Mouse (Mus musculus) midbrain, embryonic 10.5 days (tissue): Measurements from ENCODE around the gene Etv2. TPM values are rescaled to one million over a fixed set of nuclear protein-coding genes. Genes with fewer than 3 reads are reported as not detected.
A peak's percentile ranks its signal among the peaks of the same experiment; 100 is the strongest.

Source experiments
- DNase-seq: peaks from one replicate; pipeline ENCODE4 v3.0.0-alpha.2; 2017; ENCODE audit warnings: low spot score
- H3K27ac ChIP-seq: fragments of 300-500 bp; sonication (generic); replicated peaks from 2 replicates; pipeline ENCODE4 v1.5.1; 2016; ENCODE audit warnings: mild to moderate bottlenecking
- H3K27me3 ChIP-seq: fragments of 300-500 bp; sonication (generic); 2 replicates; pipeline ENCODE4 v1.6.1; 2016; ENCODE audit warnings: low read depth, mild to moderate bottlenecking; ENCODE audit not compliant: poor library complexity, severe bottlenecking
- H3K36me3 ChIP-seq: fragments of 300-500 bp; sonication (generic); 2 replicates; pipeline ENCODE4 v1.6.1; 2016; ENCODE audit warnings: mild to moderate bottlenecking, moderate library complexity
- H3K4me1 ChIP-seq: fragments of 300-500 bp; sonication (generic); 2 replicates; pipeline ENCODE4 v1.6.1; 2016
- H3K4me3 ChIP-seq: fragments of 300-500 bp; sonication (generic); 2 replicates; pipeline ENCODE4 v1.5.1; 2016; ENCODE audit warnings: mild to moderate bottlenecking, moderate library complexity
- H3K9me3 ChIP-seq: fragments of 300-500 bp; sonication (generic); replicated peaks from 2 replicates; pipeline ENCODE4 v1.6.1; 2016; ENCODE audit warnings: mild to moderate bottlenecking
- WGBS: fragments of 180-500 bp; shearing (Covaris S2); methylation state at CpG from one replicate; pipeline ENCODE4 v1.1.7; 2016; 5-methylcytosine and 5-hydroxymethylcytosine counted together
- polyA plus RNA-seq: library from polyadenylated mRNA; unstranded; fragments of >200 nt; fragmentation: Nextera tagmentation; extraction: Ambion mirVana; gene quantifications from 2 replicates; pipeline ENCODE4 v1.2.1, GENCODE M21; 2016

Gene Etv2
- polyA plus RNA-seq, 1 experiment from 2014 or later = not detected

- H3K36me3 ChIP-seq = no peaks in the 10 kb centered on the region
- peaks cover 20% of the 10 kb centered on the region for H3K4me1 ChIP-seq
- peaks cover 63% of the 10 kb centered on the region for H3K27me3 ChIP-seq
- peak overlapping the region; percentile 40 for H3K4me3 ChIP-seq
- no peaks in the 10 kb centered on the region for H3K9me3 ChIP-seq
- DNase-seq = peak; percentile 21
- no peak overlapping the region for H3K27ac ChIP-seq
- WGBS = 6% methylated on average over 27 of the region's 27 CpGs
Measured at GRCm38 (mm10) chr7:30633762-30634412, 1.8 kb downstream of the Etv2 start.

GRCm38 (mm10) chr7:30629013-30629412 is 6.6 kb downstream of the Etv2 start:
- no peak for DNase-seq
- peaks cover 18% of the 10 kb centered on the region for H3K4me1 ChIP-seq

GRCm38 (mm10) chr7:30626647-30627046 is 9.0 kb downstream of the Etv2 start:
- Histone ChIP-seq H3K27ac (no peak overlapping the region), H3K27me3 (peaks cover 5% of the 10 kb centered on the region), H3K4me1 (peaks cover 12% of the 10 kb centered on the region), H3K9me3 (no peaks in the 10 kb centered on the region), H3K4me3 (no peak overlapping the region; the same call in 1 of the 2 replicates), H3K36me3 (peaks cover 29% of the 10 kb centered on the region)
- DNase-seq = no peak
- WGBS = 87% methylated on average over 5 of the region's 5 CpGs

More at GRCm38 (mm10) chr7:30629013-30629412, 6.6 kb downstream of the Etv2 start:
- Histone ChIP-seq H3K27me3 (peaks cover 28% of the 10 kb centered on the region), H3K9me3 (no peaks in the 10 kb centered on the region), H3K4me3 (no peak overlapping the region), H3K27ac (no peak overlapping the region), H3K36me3 (peaks cover 5% of the 10 kb centered on the region)

- Histone ChIP-seq H3K36me3 (peaks cover 37% of the 10 kb centered on the region), H3K27me3 (no peaks in the 10 kb centered on the region), H3K9me3 (no peaks in the 10 kb centered on the region), H3K4me1 (peaks cover 12% of the 10 kb centered on the region), H3K27ac (peak within 1 kb of the TSS; percentile 86), H3K4me3 (peak within 1 kb of the TSS; percentile 91)
- peak; percentile 88 for DNase-seq
- WGBS = 3% methylated on average over 44 of the region's 44 CpGs
Measured at GRCm38 (mm10) chr7:30625530-30626384, 9.9 kb downstream of the Etv2 start, which contains the start of gene Cox6b1. Gene Cox6b1 (minus strand): TSS chr7:30626151.

GRCm38 (mm10) chr7:30619202-30619601 is 16.4 kb downstream of the Etv2 start:
- Histone ChIP-seq H3K4me3 (no peak overlapping the region), H3K27ac (no peak overlapping the region), H3K9me3 (no peaks in the 10 kb centered on the region), H3K27me3 (no peaks in the 10 kb centered on the region), H3K4me1 (no peaks in the 10 kb centered on the region), H3K36me3 (peaks cover 88% of the 10 kb centered on the region)
- DNase-seq = no peak
- WGBS = 89% methylated on average over 3 of the region's 3 CpGs

- no peak overlapping the region for H3K27ac ChIP-seq
- H3K27me3 ChIP-seq = no peaks in the 10 kb centered on the region
- no peak for DNase-seq
- 92% methylated on average over 9 of the region's 9 CpGs for WGBS
- no peak overlapping the region for H3K4me3 ChIP-seq
- H3K9me3 ChIP-seq = no peaks in the 10 kb centered on the region
- H3K36me3 ChIP-seq = peaks cover 83% of the 10 kb centered on the region
- no peaks in the 10 kb centered on the region for H3K4me1 ChIP-seq
Measured at GRCm38 (mm10) chr7:30618658-30619057, 17.0 kb downstream of the Etv2 start.

GRCm38 (mm10) chr7:30615049-30615760 is 20.4 kb downstream of the Etv2 start:
- Histone ChIP-seq H3K27ac (no peak overlapping the region), H3K4me3 (no peak overlapping the region), H3K27me3 (no peaks in the 10 kb centered on the region), H3K36me3 (peaks cover 52% of the 10 kb centered on the region), H3K9me3 (no peaks in the 10 kb centered on the region), H3K4me1 (no peaks in the 10 kb centered on the region)
- WGBS = 62% methylated on average over 5 of the region's 5 CpGs
- DNase-seq = no peak

- no peak overlapping the region for H3K4me3 ChIP-seq
- H3K27me3 ChIP-seq = no peaks in the 10 kb centered on the region
- 78% methylated on average over 2 of the region's 2 CpGs for WGBS
- peaks cover 46% of the 10 kb centered on the region for H3K36me3 ChIP-seq
- no peaks in the 10 kb centered on the region for H3K4me1 ChIP-seq
- no peaks in the 10 kb centered on the region for H3K9me3 ChIP-seq
- H3K27ac ChIP-seq = no peak overlapping the region
- DNase-seq = no peak
Measured at GRCm38 (mm10) chr7:30614454-30614853, 21.2 kb downstream of the Etv2 start.

- H3K27ac ChIP-seq = no peak overlapping the region
- 27% methylated on average over 14 of the region's 14 CpGs for WGBS
- H3K4me1 ChIP-seq = 0 out of 2 replicates have a peak, but pooled peaks cover 2% of the 10 kb centered on the region
- DNase-seq = peak; percentile 65
- H3K36me3 ChIP-seq = peaks cover 38% of the 10 kb centered on the region
- no peaks in the 10 kb centered on the region for H3K9me3 ChIP-seq
- no peaks in the 10 kb centered on the region for H3K27me3 ChIP-seq
- H3K4me3 ChIP-seq = no peak overlapping the region
Measured at GRCm38 (mm10) chr7:30613529-30614112, 22.0 kb downstream of the Etv2 start.

- Histone ChIP-seq H3K4me1 (0 out of 2 replicates have a peak, but pooled peaks cover 8% of the 10 kb centered on the region), H3K9me3 (no peaks in the 10 kb centered on the region), H3K27me3 (no peaks in the 10 kb centered on the region), H3K27ac (no peak within 1 kb of the TSS), H3K36me3 (peaks cover 30% of the 10 kb centered on the region), H3K4me3 (no peak within 1 kb of the TSS)
- 79% methylated on average over 8 of the region's 8 CpGs for WGBS
- no peak for DNase-seq
Measured at GRCm38 (mm10) chr7:30612654-30613402, 22.8 kb downstream of the Etv2 start, which contains the start of gene Upk1a. Gene Upk1a (minus strand): TSS chr7:30612847.

- H3K4me3 ChIP-seq = no peak overlapping the region
- H3K4me1 ChIP-seq = 0 out of 2 replicates have a peak, but pooled peaks cover 8% of the 10 kb centered on the region
Measured at GRCm38 (mm10) chr7:30610043-30610442, 25.6 kb downstream of the Etv2 start.

More at GRCm38 (mm10) chr7:30610043-30610442, 25.6 kb downstream of the Etv2 start:
- Histone ChIP-seq H3K27me3 (no peaks in the 10 kb centered on the region), H3K36me3 (peaks cover 2% of the 10 kb centered on the region), H3K9me3 (no peaks in the 10 kb centered on the region), H3K27ac (no peak overlapping the region)
- WGBS = 72% methylated on average over 7 of the region's 7 CpGs
- DNase-seq = no peak
